Mouse (Mus musculus) embryonic facial prominence, embryonic 15.5 days (tissue): Measurements from ENCODE around the gene Klhl22. TPM values are rescaled to one million over a fixed set of nuclear protein-coding genes. Genes with fewer than 3 reads are reported as not detected.

ENCODE experiments used
- ATAC-seq: fragments of 200-750 bp; cut with Nextera tagmentation; 2 replicates; pipeline ENCODE4 v1.8.0; 2017; ENCODE audit warnings: low read depth, moderate TSS enrichment; ENCODE audit not compliant: insufficient number of reproducible peaks, low FRiP score, low TSS enrichment
- H3K27ac ChIP-seq: fragments of 300-500 bp; sonication (generic); replicated peaks from 2 replicates; pipeline ENCODE4 v1.5.1; 2015; ENCODE audit warnings: mild to moderate bottlenecking, inconsistent platforms
- H3K27me3 ChIP-seq: fragments of 300-500 bp; sonication (generic); 2 replicates; pipeline ENCODE4 v1.6.1; 2015; ENCODE audit warnings: inconsistent platforms
- H3K36me3 ChIP-seq: fragments of 300-500 bp; sonication (generic); 2 replicates; pipeline ENCODE4 v1.6.1; 2015; ENCODE audit warnings: mild to moderate bottlenecking, inconsistent platforms
- H3K4me1 ChIP-seq: fragments of 300-500 bp; sonication (generic); 2 replicates; pipeline ENCODE4 v1.6.1; 2015; ENCODE audit warnings: inconsistent platforms
- H3K4me2 ChIP-seq: fragments of 300-500 bp; sonication (generic); replicated peaks from 2 replicates; pipeline ENCODE4 v1.6.1; 2015; ENCODE audit warnings: mild to moderate bottlenecking, inconsistent platforms
- H3K4me3 ChIP-seq: fragments of 300-500 bp; sonication (generic); replicated peaks from 2 replicates; pipeline ENCODE4 v1.5.1; 2015; ENCODE audit warnings: mild to moderate bottlenecking, inconsistent platforms
- H3K9ac ChIP-seq: fragments of 300-500 bp; sonication (generic); 2 replicates; pipeline ENCODE4 v1.6.1; 2015; ENCODE audit warnings: inconsistent platforms
- H3K9me3 ChIP-seq: fragments of 300-500 bp; sonication (generic); replicated peaks from 2 replicates; pipeline ENCODE4 v1.6.1; 2016; ENCODE audit warnings: inconsistent platforms
- WGBS: fragments of 180-500 bp; shearing (Covaris S2); methylation state at CpG from one replicate; pipeline ENCODE4 v1.1.7; 2015; 5-methylcytosine and 5-hydroxymethylcytosine counted together
- polyA plus RNA-seq: library from polyadenylated mRNA; unstranded; fragments of >200 nt; fragmentation: Nextera tagmentation; extraction: Ambion mirVana; gene quantifications from 2 replicates; pipeline ENCODE4 v1.2.1, GENCODE M21; 2015

Gene Klhl22
- polyA plus RNA-seq, 1 experiment from 2014 or later = 91.5 TPM

DNA sequence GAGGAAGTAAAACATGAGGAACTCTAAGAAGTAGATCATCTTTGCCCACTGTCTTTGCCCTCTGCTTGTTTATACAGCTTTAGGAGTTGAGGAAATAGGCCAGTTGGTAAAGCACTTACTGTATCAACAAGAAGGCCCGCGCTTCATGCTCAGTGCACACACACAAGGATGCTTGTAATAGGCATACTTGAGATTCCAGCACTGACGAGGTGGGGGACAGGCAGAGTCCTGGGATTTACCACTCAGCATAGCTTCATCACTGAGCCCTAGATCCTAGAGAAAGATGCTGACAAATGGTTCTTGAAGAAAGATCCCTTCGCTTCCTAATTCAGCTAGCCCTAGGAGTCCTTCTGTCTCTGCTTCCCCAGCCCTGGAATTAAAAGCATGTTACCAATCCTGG lies 53.8 kb downstream of the Klhl22 start:
- H3K9ac ChIP-seq = no peak overlapping the region
- H3K4me3 ChIP-seq = no peak overlapping the region
- no peak overlapping the region for H3K27ac ChIP-seq
- no peaks in the 10 kb centered on the region for H3K9me3 ChIP-seq
- H3K27me3 ChIP-seq = no peaks in the 10 kb centered on the region
- H3K4me2 ChIP-seq = no peak overlapping the region
- ATAC-seq = no peak
- H3K4me1 ChIP-seq = peaks cover 55% of the 10 kb centered on the region
- no peaks in the 10 kb centered on the region for H3K36me3 ChIP-seq
- WGBS = 37% methylated on average over 4 of the region's 4 CpGs

DNA sequence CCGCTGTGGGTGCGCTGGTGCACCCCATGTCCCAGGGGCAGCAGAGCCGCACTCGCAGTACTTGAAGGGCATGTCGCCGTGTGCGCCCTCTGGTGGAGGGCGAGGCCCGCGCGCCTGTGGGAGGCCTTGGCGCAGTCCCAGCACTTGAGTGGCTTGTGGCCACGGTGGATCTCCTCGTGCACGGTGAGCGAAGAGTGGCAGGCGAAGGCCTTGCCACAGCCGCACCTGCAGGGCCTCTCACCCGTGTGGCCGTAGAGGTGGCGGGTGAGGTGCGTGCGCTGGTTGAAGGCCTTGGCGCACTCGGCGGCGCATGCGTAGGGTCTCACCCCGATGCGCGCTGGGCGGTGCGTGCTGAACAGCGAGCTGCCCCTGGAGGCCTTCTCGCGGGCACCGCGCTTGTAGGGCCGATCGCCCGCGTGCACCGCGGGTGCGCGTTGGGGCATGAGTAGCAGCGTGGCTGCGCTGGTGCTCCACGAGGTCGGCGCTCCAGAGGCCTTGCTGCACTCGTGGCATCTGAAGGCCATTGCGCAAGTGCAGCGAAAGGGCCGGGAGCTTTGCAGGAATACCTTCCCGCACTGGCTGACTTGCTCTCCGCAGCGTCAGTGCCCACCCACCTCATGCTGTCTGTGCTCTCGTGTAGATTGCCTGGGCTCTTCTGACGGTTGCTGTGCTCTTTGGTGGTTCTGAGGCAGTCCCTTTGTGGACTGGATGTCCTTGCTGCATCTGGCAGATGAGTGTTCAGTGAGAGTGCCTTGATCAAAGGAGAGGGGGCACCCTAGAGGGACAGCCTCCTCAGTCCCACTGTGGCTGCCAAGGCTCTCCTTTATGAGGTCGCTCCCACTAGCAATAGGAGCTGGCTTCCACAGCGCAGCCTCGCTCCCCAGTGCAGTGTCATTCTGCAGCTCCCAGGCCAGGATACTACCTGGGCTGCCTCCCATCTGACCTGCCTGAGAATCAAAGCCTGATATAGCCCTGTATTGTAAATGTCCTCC lies 56.3 kb downstream of the Klhl22 start:
- peak; percentile 87 for ATAC-seq
- Histone ChIP-seq H3K9ac (peak overlapping the region; percentile 36), H3K9me3 (no peaks in the 10 kb centered on the region), H3K27me3 (0 out of 2 replicates have a peak, but pooled peaks cover 3% of the 10 kb centered on the region), H3K4me2 (peak overlapping the region; percentile 85), H3K4me1 (peaks cover 31% of the 10 kb centered on the region), H3K27ac (peak overlapping the region; percentile 75), H3K36me3 (no peaks in the 10 kb centered on the region), H3K4me3 (peak overlapping the region; percentile 56)
- 2% methylated on average over 63 of the region's 63 CpGs for WGBS

- Histone ChIP-seq H3K9me3 (no peaks in the 10 kb centered on the region), H3K27ac (no peak overlapping the region), H3K4me1 (peaks cover 28% of the 10 kb centered on the region), H3K36me3 (no peaks in the 10 kb centered on the region), H3K4me2 (peak overlapping the region; percentile 85; the same call in 1 of the 2 replicates), H3K9ac (no peak overlapping the region), H3K4me3 (peak overlapping the region; percentile 56; the same call in 1 of the 2 replicates), H3K27me3 (0 out of 2 replicates have a peak, but pooled peaks cover 7% of the 10 kb centered on the region)
- WGBS = 43% methylated on average over 8 of the region's 8 CpGs
- ATAC-seq = no peak
Measured at GRCm38 (mm10) chr16:17816528-17816927, 57.1 kb downstream of the Klhl22 start.

DNA sequence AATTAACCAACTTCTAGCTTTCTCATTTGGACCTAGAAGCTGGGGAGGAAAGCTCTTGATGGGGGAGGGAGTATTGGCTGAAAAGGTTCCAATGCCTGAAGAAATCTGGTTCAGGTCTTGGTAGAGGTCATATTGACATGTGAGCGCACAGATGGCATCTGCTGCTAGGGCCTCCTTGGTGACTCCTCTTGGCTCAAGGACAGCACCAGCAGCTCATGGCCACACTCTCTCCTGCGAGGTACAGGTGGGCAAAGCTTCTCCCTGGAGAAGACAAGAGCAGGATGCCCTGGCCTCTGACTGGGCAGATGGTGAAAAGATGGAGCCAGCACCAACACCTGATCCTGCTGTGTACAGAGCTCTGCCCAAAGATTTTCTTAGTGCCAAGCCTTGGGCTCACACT lies 67.1 kb downstream of the Klhl22 start:
- no peak overlapping the region for H3K9ac ChIP-seq
- no peak for ATAC-seq
- WGBS = 80% methylated on average over 2 of the region's 2 CpGs

GRCm38 (mm10) chr16:17828229-17828628 lies 68.8 kb downstream of the Klhl22 start:
- Histone ChIP-seq H3K9ac (no peak overlapping the region), H3K27ac (no peak overlapping the region), H3K4me2 (no peak overlapping the region), H3K9me3 (no peaks in the 10 kb centered on the region), H3K27me3 (peaks cover 38% of the 10 kb centered on the region), H3K36me3 (no peaks in the 10 kb centered on the region), H3K4me3 (no peak overlapping the region), H3K4me1 (peaks cover 11% of the 10 kb centered on the region)
- no peak for ATAC-seq
- WGBS = 84% methylated on average over 2 of the region's 2 CpGs

More for the DNA sequence above, 67.1 kb downstream of the Klhl22 start:
- Histone ChIP-seq H3K4me2 (no peak overlapping the region), H3K36me3 (no peaks in the 10 kb centered on the region), H3K27ac (no peak overlapping the region), H3K9me3 (no peaks in the 10 kb centered on the region), H3K4me1 (0 out of 2 replicates have a peak, but pooled peaks cover 3% of the 10 kb centered on the region), H3K4me3 (no peak overlapping the region), H3K27me3 (peaks cover 21% of the 10 kb centered on the region)

- H3K4me1 ChIP-seq = peaks cover 16% of the 10 kb centered on the region
- H3K27me3 ChIP-seq = peaks cover 45% of the 10 kb centered on the region
- no peak overlapping the region for H3K4me2 ChIP-seq
- H3K9ac ChIP-seq = no peak overlapping the region
- WGBS = 52% methylated on average over 3 of the region's 3 CpGs
- H3K27ac ChIP-seq = no peak overlapping the region
- no peak for ATAC-seq
- no peaks in the 10 kb centered on the region for H3K9me3 ChIP-seq
- no peak overlapping the region for H3K4me3 ChIP-seq
- no peaks in the 10 kb centered on the region for H3K36me3 ChIP-seq
Measured at GRCm38 (mm10) chr16:17828867-17829266, 69.4 kb downstream of the Klhl22 start.

GRCm38 (mm10) chr16:17830385-17831178 lies 71.2 kb downstream of the Klhl22 start:
- no peak overlapping the region for H3K27ac ChIP-seq
- H3K9ac ChIP-seq = no peak overlapping the region
- peaks cover 22% of the 10 kb centered on the region for H3K4me1 ChIP-seq
- no peaks in the 10 kb centered on the region for H3K9me3 ChIP-seq
- H3K4me2 ChIP-seq = no peak overlapping the region
- H3K36me3 ChIP-seq = no peaks in the 10 kb centered on the region
- no peak overlapping the region for H3K4me3 ChIP-seq
- WGBS = 55% methylated on average over 10 of the region's 10 CpGs
- H3K27me3 ChIP-seq = peaks cover 61% of the 10 kb centered on the region
- no peak for ATAC-seq

- Histone ChIP-seq H3K4me3 (no peak overlapping the region), H3K36me3 (no peaks in the 10 kb centered on the region), H3K4me2 (no peak overlapping the region), H3K27me3 (peaks cover 73% of the 10 kb centered on the region), H3K9me3 (no peaks in the 10 kb centered on the region), H3K4me1 (peaks cover 22% of the 10 kb centered on the region), H3K27ac (no peak overlapping the region), H3K9ac (no peak overlapping the region)
- no peak for ATAC-seq
- 11% methylated on average over 11 of the region's 11 CpGs for WGBS
Measured at GRCm38 (mm10) chr16:17831781-17832180, 72.4 kb downstream of the Klhl22 start.

- no peaks in the 10 kb centered on the region for H3K36me3 ChIP-seq
- peaks cover 78% of the 10 kb centered on the region for H3K27me3 ChIP-seq
- peak within 1 kb of the TSS; percentile 50 for H3K9ac ChIP-seq
- no peaks in the 10 kb centered on the region for H3K9me3 ChIP-seq
- 0 out of 2 replicates have a peak within 1 kb of the TSS, but pooled peaks have one; percentile 4 for H3K27ac ChIP-seq
- 23% methylated on average over 7 of the region's 7 CpGs for WGBS
- peak within 1 kb of the TSS; percentile 99 for H3K4me2 ChIP-seq
- peaks cover 22% of the 10 kb centered on the region for H3K4me1 ChIP-seq
- peak within 1 kb of the TSS; percentile 60 for H3K4me3 ChIP-seq
- no peak for ATAC-seq
Measured at GRCm38 (mm10) chr16:17832821-17833220, 73.4 kb downstream of the Klhl22 start, which contains the start of gene B830017H08Rik. Gene B830017H08Rik, plus strand, starts transcription at chr16:17833121.

GRCm38 (mm10) chr16:17833321-17833680 lies 73.9 kb downstream of the Klhl22 start:
- ATAC-seq = 0 out of 2 replicates have a peak, but pooled peaks have one; percentile 30
- Histone ChIP-seq H3K4me3 (peak overlapping the region; percentile 60), H3K36me3 (no peaks in the 10 kb centered on the region), H3K27ac (0 out of 2 replicates have a peak overlapping the region, but pooled peaks have one; percentile 4), H3K4me2 (peak overlapping the region; percentile 99), H3K4me1 (peaks cover 22% of the 10 kb centered on the region), H3K27me3 (peaks cover 78% of the 10 kb centered on the region), H3K9ac (peak overlapping the region; percentile 50), H3K9me3 (no peaks in the 10 kb centered on the region)
- under 1% methylated on average over 37 of the region's 37 CpGs for WGBS
